Mouse (Mus musculus): ENCODE data around the gene Vgf.

DNA sequence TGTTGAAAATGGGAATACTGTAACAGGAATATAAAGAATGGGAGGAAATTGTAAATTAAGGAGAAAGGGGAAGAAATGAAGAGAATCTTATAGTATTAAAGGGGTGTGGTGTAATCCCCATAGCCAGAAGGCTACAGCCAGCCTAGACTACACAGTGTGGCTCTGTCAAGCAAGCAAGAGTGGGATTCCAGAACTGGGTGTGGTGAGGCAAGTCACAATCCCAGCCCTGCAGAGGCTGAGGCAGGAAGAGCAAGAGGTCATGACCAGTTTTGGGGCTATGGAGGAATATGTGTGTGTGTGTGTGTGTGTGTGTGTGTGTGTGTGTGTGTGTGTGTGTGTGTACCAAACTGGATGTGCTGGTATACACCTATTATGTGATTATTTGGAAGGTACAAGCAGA lies 20.8 kb downstream of the Vgf start:
- TF ChIP-seq POLR2A (IDR thresholded peaks at IDR 0.05; ENCODE audit: borderline replicate concordance, control insufficient read depth, low read depth, low read length) (no peak), CTCF (IDR thresholded peaks at IDR 0.05; ENCODE audit: control insufficient read depth, insufficient read depth, low read length) (no peak)

All from bone marrow, adult 2 months (tissue).